9 mouse cellular contexts compared by ENCODE assay signal in the genomic region with DNA sequence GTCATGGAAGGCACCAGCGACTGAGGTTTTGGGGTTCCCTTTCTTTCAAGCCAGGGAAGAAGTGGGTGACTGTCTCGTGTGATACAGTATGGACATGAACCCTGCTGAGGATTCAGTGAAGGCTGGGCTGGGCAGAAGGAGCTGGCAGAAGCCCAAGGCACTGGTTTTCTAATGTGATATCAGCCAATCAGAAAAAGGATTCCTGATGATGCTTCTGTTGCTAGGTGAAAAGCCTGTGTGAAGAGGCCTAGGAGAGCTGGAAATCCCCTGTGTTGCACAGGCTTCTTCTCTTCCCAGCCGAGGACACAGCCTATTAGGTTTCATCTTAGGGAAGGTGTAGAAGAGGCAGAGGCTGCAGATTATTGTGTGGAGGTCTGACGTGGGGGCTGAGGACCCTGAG. TPM values are rescaled to one million over a fixed set of nuclear protein-coding genes. Genes with fewer than 3 reads are reported as not detected.
DNase-seq lines count a peak whose midpoint lies in the region.
"Had no signal": no experiment of that assay in that cellular context is flagged by ENCODE, and none has a peak within 500 bp of the region (broad histone marks: within the 10 kb centered on the region; RNA-seq: fewer than 3 reads in every experiment).

No protein-coding gene starts in this region.

- H3K9me3 ChIP-seq in embryonic facial prominence, embryonic 10.5 days, result no peaks in the 10 kb centered on the region
- H3K9me3 ChIP-seq: embryonic facial prominence, embryonic 12.5 days had no signal

- no peaks in the 10 kb centered on the region for H3K36me3 ChIP-seq in embryonic facial prominence, embryonic 10.5 days (replicated peaks)
- H3K36me3 ChIP-seq: embryonic facial prominence, embryonic 12.5 days had no signal

- DNase-seq in CD4-positive, CD25-positive, alpha-beta regulatory T cell, adult 2 months (ENCODE audit: low read depth, low spot score), result peak; percentile 90
- peak; percentile 52 to 56 for DNase-seq in adrenal gland, adult 18-20 months (ENCODE audit: low spot score in 2 of 2)
- peak; percentile 18 for DNase-seq in embryonic facial prominence, embryonic 10.5 days (ENCODE audit: low spot score)
- DNase-seq in heart, postnatal 14 days, result peak; percentile 61 to 76
- DNase-seq in kidney, postnatal 25 days, result peak; percentile 74 to 85
- DNase-seq in lung, postnatal 25 days (ENCODE audit: low spot score), result peak; percentile 92
- DNase-seq in retina, adult 2 months (ENCODE audit: low read depth, low spot score), result peak; percentile 48
- peak; percentile 30 for DNase-seq in thymus, postnatal 4 days

- intact Hi-C loops in heart, postnatal 14 days (cut with DNase I), result no loop called here

- peaks cover 51% of the 10 kb centered on the region for H3K27me3 ChIP-seq in embryonic facial prominence, embryonic 10.5 days (replicated peaks; ENCODE audit: low read depth, poor library complexity, severe bottlenecking)

- no peak overlapping the region for H3K27ac ChIP-seq in embryonic facial prominence, embryonic 10.5 days (replicated peaks)
- H3K27ac ChIP-seq: embryonic facial prominence, embryonic 12.5 days had no signal

- peaks cover 26% of the 10 kb centered on the region for H3K4me1 ChIP-seq in embryonic facial prominence, embryonic 10.5 days

- WGBS in embryonic facial prominence, embryonic 10.5 days, result 26% methylated on average over 4 of the region's 4 CpGs

- no peak overlapping the region for H3K4me3 ChIP-seq in embryonic facial prominence, embryonic 10.5 days
- H3K4me3 ChIP-seq: embryonic facial prominence, embryonic 12.5 days had no signal

RNA-seq across cellular contexts. Expression of a gene that starts 4.0 kb away (rescaled TPM):
- total RNA-seq in adrenal gland, adult 18-20 months (2021), result 100 to 1,000 TPM in 1 of 2 experiments, 10 to 100 TPM in 1; 90.9 to 173 TPM
- polyA plus RNA-seq in embryonic facial prominence, embryonic 10.5 days (2016; fragmentation: Nextera tagmentation; extraction: Ambion mirVana), result 5.5 and 7.2 TPM in 2 replicates
- total RNA-seq in heart, postnatal 14 days (2021), result 10 to 100 TPM in 1 of 2 experiments, 1 to 10 TPM in 1; 6.6 to 12.7 TPM

RNA-seq across cellular contexts. Expression of a gene that starts 22.8 kb away (rescaled TPM):
- under 1 TPM; 0.40 to 0.99 TPM for total RNA-seq in adrenal gland, adult 18-20 months (2021)
- not detected in 2 replicates for polyA plus RNA-seq in embryonic facial prominence, embryonic 10.5 days (2016; fragmentation: Nextera tagmentation; extraction: Ambion mirVana)
- total RNA-seq in heart, postnatal 14 days (2021), result under 1 TPM; 0.88 TPM
- polyA plus RNA-seq: embryonic facial prominence, embryonic 12.5 days had no signal

RNA-seq across cellular contexts. Expression of a gene that starts 26.1 kb away (rescaled TPM):
- 100 to 1,000 TPM; 119 to 219 TPM for total RNA-seq in adrenal gland, adult 18-20 months (2021)
- not detected in 2 replicates for polyA plus RNA-seq in embryonic facial prominence, embryonic 10.5 days (2016; fragmentation: Nextera tagmentation; extraction: Ambion mirVana)
- 10 to 100 TPM in 1 of 2 experiments, 1 to 10 TPM in 1; 7.0 to 13.1 TPM for total RNA-seq in heart, postnatal 14 days (2021)

RNA-seq across cellular contexts. Expression of a gene that starts 44.2 kb away (rescaled TPM):
- total RNA-seq in adrenal gland, adult 18-20 months (2021), result 100 to 1,000 TPM; 134 to 220 TPM
- 1.2 and 1.3 TPM in 2 replicates for polyA plus RNA-seq in embryonic facial prominence, embryonic 10.5 days (2016; fragmentation: Nextera tagmentation; extraction: Ambion mirVana)
- 10 to 100 TPM in 1 of 2 experiments, 1 to 10 TPM in 1; 5.8 to 11.8 TPM for total RNA-seq in heart, postnatal 14 days (2021)

RNA-seq across cellular contexts. Expression of a gene that starts 58.2 kb away (rescaled TPM):
- total RNA-seq in adrenal gland, adult 18-20 months (2021), result 10 to 100 TPM; 51.6 to 60.9 TPM
- 0.56 and 1.1 TPM in 2 replicates for polyA plus RNA-seq in embryonic facial prominence, embryonic 10.5 days (2016; fragmentation: Nextera tagmentation; extraction: Ambion mirVana)
- 10 to 100 TPM; 18.9 to 20.7 TPM for total RNA-seq in heart, postnatal 14 days (2021)

Comparison
In these comparisons a context has a peak if more than half of its experiments do, and no peak if none do; other contexts are left out.
1. DNase-seq: peak in every context shown above with its lines; median percentile 92 in lung, postnatal 25 days; 90 in CD4-positive, CD25-positive, alpha-beta regulatory T cell, adult 2 months; 80 in kidney, postnatal 25 days; 68 in heart, postnatal 14 days; 54 in adrenal gland, adult 18-20 months; 48 in retina, adult 2 months; 30 in thymus, postnatal 4 days; 18 in embryonic facial prominence, embryonic 10.5 days.
2. RNA of a gene that starts 4.0 kb away (total RNA-seq): 90.9 to 173 TPM in adrenal gland, adult 18-20 months; 6.6 to 12.7 TPM in heart, postnatal 14 days; every median in the first group is over 4 times any median in the second.
3. RNA of a gene that starts 26.1 kb away (total RNA-seq): 119 to 219 TPM in adrenal gland, adult 18-20 months; 7.0 to 13.1 TPM in heart, postnatal 14 days; every median in the first group is over 4 times any median in the second.